Mouse (Mus musculus): ENCODE measurements around the gene Osbpl10.

- TF ChIP-seq CTCF (IDR thresholded peaks at IDR 0.05; ENCODE audit: insufficient read depth, low read depth, low read length), result no peak
- TF ChIP-seq POLR2A (IDR thresholded peaks at IDR 0.05; ENCODE audit: insufficient read depth, low read depth, low read length), result no peak
These were observed 193.7 kb downstream of the Osbpl10 start for GRCm38 (mm10) chr9:115172096-115172495.
